Mouse (Mus musculus) layer of hippocampus, adult 8-10 months (tissue): ENCODE measurements around the gene Msgn1. TPM values are rescaled to one million over a fixed set of nuclear protein-coding genes. Genes with fewer than 3 reads are reported as not detected.

Experiments used
- DNase-seq, 2 experiments: peaks; one replicate each; pipeline ENCODE4 v3.0.0; 2022; ENCODE audit warnings: low spot score in 2 of 2
- total RNA-seq, 4 experiments: library from RNA; stranded (reverse); gene quantifications; 2 replicates each; pipeline ENCODE4 v1.2.4; 2022

Msgn1 gene
- total RNA-seq, 4 experiments from 2014 or later = not detected

- DNase-seq = no peak
Measured at GRCm38 (mm10) chr12:11198551-11198950, 10.2 kb downstream of the Msgn1 start.

- DNase-seq = no peak
Measured at GRCm38 (mm10) chr12:11198026-11198425, 10.7 kb downstream of the Msgn1 start.

GRCm38 (mm10) chr12:11196830-11197229 is 11.9 kb downstream of the Msgn1 start:
- DNase-seq = no peak

- DNase-seq = peak; percentile 29 to 67
Measured at GRCm38 (mm10) chr12:11196142-11196597, 12.6 kb downstream of the Msgn1 start.

GRCm38 (mm10) chr12:11195031-11195430 is 13.7 kb downstream of the Msgn1 start:
- no peak for DNase-seq

- DNase-seq = peak; percentile 76 to 94
Measured at GRCm38 (mm10) chr12:11178486-11179154, 30.2 kb downstream of the Msgn1 start.

- no peak for DNase-seq
Measured at GRCm38 (mm10) chr12:11177408-11178394, 31.1 kb downstream of the Msgn1 start.

GRCm38 (mm10) chr12:11158670-11159069 is 50.1 kb downstream of the Msgn1 start:
- no peak for DNase-seq

Other genes with a start within 250 kb of the Msgn1 start
- gene Kcns3, start 57.9 kb downstream of the Msgn1 start, total RNA-seq = 10 to 100 TPM in 3 of 4 experiments, 1 to 10 TPM in 1; 9.6 to 16.0 (median 13.6) TPM
- 1 to 10 TPM; 1.1 to 2.6 (median 1.9) TPM for gene Gen1, start 56.8 kb upstream of the Msgn1 start, total RNA-seq
- gene Smc6, start 56.9 kb upstream of the Msgn1 start, total RNA-seq = 10 to 100 TPM; 27.4 to 35.8 (median 33.7) TPM
- 100 to 1,000 TPM; 407 to 453 (median 425) TPM for gene Vsnl1, start 227.6 kb upstream of the Msgn1 start, total RNA-seq
- gene Rad51ap2, start 247.1 kb upstream of the Msgn1 start, total RNA-seq = 1 to 10 TPM in 2 of 4 experiments, under 1 TPM in 2; 0.35 to 1.6 (median 1.2) TPM